Mouse (Mus musculus) right cerebral cortex, postnatal 36 days (tissue): Measurements from ENCODE around the gene Mon2.

ENCODE experiments used
- DNase-seq, 2 experiments: peaks; one replicate each; pipeline ENCODE4 v3.0.0; 2022; ENCODE audit warnings: low spot score in 2 of 2, mixed read lengths in 1 of 2

Gene Mon2

DNA sequence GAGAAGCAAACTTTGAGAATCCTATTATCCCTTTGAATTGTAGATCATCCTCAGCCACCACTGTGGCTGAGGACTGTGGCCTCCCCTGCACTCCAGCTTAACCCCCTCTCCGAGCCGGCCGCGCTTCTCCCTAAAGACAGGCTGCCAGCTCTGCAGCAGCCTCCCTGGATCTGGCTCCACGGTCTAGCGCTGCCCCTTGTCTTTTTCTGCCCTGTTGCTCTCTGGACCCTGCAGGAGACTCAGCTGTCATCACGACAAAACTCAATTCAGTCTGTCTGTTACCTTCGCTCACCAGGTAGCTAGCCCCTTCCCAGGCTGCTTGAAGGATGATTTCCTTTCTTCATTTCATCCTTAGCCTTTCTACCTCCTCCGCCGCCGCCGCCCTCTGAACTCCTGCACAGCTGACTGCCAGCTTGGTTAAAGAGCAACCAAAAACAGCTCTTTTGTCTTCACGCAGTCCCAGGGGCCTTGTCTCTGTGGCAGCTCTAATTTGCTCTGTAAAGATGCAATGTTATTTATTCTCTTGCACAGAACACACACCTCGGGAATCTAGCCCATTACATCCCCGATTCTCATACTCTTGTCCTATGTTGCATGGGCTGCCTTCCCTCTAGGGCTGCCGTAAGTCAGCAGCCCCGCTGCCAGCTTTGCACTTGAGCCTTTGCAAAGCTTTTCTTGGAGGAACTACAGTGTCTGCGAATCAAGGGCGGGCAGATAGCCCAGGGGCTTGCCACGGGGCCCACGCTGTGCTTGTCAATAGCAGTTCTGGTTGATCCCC is 112.7 kb downstream of the Mon2 start:
- no peak for DNase-seq

DNA sequence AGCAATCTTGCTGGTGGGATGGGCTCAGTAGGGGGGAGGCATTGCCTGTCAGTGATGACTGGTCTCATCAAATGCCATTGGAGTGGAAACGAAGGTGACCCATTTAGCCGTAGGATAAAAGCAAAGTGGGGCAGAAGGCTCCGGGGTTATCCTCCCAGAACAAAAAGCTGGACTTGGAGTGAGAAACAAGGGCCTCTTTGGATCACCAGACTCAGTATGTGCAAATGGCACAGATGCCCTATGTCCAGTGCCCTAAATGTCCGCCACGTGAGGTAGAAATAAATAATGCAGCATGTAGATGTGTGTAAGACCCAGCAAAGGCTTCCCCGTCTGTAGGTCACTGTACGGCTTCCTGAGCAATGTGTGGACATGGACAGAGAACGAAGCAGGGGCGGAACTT is 113.7 kb downstream of the Mon2 start:
- DNase-seq: no peak

DNA sequence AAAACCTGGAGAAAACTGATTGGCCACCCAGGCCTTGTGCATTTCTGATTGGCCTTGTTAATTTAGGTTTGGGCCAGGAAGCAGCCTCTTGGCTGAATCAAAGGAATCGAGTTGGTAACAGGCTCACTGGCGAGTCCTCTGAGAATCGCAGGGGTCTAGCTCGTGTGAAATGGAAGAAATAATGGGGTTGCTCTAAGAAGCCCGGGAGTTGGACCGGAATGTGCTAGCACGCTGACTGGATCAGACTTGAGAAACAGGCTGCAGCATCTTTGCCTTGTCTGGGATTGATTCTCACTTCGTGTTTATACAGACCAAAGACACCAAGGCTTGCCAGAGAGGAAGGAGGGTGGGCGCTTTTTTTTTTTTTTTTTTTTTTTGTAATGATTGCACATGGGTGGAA is 114.8 kb downstream of the Mon2 start:
- no peak for DNase-seq

DNA sequence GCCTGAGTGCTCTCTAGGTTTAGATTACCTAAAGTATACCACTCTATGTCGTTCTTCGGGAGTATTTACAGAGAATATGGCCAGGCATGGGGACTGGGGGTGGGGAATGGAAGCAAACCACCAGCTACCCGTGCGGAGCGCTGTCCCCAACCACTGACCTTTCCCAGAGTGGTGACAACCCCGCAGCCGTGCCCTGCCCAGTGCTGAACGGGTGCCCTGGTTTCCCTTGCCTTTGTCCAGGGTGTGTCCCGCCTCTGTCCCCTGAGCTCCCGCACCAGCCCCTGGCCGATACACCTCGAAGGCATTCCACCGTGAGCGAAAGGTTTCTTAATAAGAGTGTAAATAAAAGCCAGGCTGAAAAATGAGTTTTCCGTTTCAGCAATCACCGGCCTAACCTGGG is 115.6 kb downstream of the Mon2 start:
- no peak for DNase-seq

DNA sequence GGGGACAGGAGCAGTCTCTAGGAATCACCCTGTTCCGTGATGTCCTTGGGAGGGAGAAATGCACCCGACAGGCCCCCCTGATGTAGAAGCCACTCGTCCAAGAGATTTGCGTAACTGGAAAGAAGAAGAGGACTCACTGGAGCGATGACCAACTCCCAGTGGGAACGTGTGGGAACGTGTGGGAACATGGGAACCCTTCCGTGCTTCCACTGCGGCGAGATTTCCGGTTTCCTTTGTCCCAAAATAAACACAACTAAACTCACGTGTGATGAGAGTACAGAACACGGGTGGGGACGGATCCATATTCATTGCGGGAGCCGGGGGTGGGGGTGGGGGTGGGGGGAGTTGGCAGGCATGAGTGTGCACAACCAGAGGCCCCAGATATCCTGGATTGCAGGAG is 116.1 kb downstream of the Mon2 start:
- no peak for DNase-seq

DNA sequence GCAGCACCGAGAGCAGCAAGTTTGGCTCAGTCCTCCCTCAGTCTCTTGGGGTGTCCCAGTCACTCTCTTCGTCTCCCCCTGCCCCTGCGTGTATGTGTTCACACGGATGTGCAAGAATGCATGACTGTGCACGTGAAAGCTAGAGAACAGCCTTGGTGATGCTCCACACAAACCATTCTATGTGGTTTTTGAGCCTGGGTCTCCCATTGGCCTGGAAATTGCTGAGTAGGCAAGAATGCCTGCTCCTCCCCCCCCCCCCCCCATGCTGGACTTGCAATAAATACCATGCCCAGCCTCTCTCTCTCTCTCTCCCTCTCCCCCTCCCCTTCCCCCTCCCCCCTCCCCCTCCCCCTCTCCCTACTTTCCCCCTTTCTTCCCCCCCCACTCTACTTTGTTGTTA is 117.6 kb downstream of the Mon2 start:
- no peak for DNase-seq

DNA sequence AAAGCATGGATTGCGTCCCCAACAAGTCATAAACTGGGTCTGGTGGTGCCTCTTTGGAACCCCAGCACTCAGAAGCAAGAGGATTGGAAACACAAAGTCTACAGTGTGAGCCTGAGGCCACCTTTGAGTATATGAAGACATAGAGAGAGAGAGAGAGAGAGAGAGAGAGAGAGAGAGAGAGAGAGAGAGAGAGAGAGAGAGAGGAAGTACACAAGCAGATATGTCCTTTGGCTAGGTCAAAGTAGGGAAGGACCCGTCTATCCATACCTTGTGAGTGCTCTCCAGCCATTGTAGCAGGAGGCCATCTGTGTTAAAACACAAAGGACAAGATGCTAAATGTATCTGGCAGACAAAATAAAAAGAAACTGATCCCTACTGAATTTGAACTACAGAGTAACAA is 118.4 kb downstream of the Mon2 start:
- DNase-seq: no peak

DNA sequence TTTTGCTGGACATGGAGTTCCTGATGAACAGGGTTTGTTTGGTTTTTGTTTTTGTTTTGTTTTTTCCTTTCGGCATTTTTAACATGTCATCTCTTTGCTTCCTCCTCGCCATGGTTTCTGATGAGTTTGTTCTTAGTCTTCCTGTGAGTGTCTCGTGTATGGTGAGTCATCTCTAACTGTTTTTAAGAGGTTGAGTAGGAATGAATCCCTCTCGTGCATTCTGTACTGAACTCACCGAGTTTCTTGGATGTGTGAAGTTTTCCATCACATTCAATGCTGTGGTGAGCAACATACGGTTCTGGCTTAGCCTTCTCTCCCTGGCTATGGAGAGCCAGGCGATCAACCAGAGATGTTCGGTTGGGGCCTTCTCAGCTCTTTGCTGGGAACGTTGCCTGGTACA is 122.7 kb downstream of the Mon2 start:
- no peak for DNase-seq

DNA sequence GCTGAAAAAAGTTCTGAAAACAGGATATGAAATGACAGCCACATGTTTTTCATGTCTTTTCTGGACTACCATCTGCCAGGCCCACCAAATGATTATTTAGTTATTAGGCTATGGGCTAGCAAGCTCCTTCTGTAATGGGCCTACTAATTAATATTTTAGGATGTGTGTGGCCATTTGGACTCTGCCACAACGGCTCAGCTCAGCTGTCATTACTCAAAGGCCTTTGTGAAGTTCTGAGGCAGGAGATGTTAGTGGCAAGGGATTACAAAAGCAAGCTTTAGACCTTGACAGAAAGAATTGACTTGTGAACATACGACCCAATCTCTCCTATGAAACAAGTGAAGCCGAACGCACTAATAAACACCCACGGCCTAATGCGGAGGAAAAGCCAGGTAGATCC is 125.3 kb downstream of the Mon2 start:
- DNase-seq: no peak

DNA sequence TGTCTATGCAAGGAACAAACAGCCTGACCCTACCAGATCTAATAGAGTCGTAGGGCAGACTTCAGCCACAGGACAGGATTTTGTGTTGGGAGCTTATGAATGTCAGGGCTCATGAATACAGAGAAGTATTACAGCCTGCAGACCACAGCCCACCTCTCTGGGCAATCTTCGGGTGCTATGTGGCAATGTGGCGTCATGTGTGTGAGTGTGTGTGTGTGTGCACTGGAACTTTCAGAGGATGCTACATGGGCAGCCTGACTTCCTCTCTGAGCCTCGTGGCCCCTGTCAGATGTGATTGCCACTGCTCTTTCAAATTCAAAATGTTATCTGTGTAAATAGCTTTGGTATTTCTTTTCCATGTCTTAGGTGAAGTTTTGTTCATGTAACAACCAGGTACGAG is 131.4 kb downstream of the Mon2 start:
- no peak for DNase-seq

DNA sequence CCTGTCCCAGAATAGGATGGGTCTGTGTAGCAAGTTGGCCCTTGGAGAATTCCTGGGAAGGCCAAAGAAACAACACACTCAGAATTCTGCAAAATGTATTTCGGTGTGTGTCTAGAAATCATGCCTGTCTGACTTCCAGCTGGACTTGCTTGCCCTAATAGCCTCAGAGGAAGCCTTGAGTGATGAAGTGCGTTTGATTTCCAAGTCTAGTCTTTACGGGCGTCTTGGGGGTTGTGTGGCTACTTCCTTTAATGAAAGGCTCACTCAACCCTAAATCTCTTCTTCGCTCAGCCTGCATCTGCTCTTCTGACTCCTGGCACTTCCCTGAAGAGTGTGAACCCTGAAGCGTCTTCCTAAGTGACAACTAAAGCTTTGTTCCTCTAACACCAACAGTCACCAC is 132.5 kb downstream of the Mon2 start:
- DNase-seq: no peak

DNA sequence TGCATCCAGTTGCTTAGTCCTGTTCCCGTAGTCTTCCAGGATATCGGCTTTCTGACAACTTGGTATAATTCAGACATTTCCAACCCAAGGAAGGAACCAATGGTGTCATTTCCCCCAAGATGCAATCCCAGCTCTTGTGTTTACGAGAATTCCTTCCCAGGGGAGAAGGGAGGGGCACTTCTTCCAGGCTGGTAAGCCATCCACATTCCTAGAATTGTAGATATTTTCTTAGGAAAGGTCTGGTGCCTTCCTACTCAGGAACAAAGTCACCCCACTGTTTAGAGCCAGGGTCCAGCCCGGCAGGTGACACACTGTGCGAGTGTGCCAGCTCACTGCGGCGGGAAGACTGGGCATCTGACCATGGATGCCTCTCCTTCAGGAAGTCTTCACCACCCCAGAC is 133.5 kb downstream of the Mon2 start:
- no peak for DNase-seq
